Mouse (Mus musculus) embryonic facial prominence, embryonic 12.5 days (tissue): ENCODE data around the gene Ndufa6. TPM values are rescaled to one million over a fixed set of nuclear protein-coding genes. Genes with fewer than 3 reads are reported as not detected.
A peak's percentile ranks its signal among the peaks of the same experiment; 100 is the strongest.

Experiments used
- ATAC-seq: fragments of 200-750 bp; cut with Nextera tagmentation; 2 replicates; pipeline ENCODE4 v1.8.0; 2017; ENCODE audit not compliant: insufficient number of reproducible peaks, insufficient read depth, low FRiP score, low TSS enrichment
- H3K27ac ChIP-seq: fragments of 300-500 bp; sonication (generic); 2 replicates; pipeline ENCODE4 v1.5.1; 2016; ENCODE audit warnings: mild to moderate bottlenecking
- H3K27me3 ChIP-seq: fragments of 300-500 bp; sonication (generic); 2 replicates; pipeline ENCODE4 v1.6.1; 2016; ENCODE audit warnings: mild to moderate bottlenecking, moderate library complexity
- H3K36me3 ChIP-seq: fragments of 300-500 bp; sonication (generic); 2 replicates; pipeline ENCODE4 v1.6.1; 2016; ENCODE audit warnings: mild to moderate bottlenecking
- H3K4me1 ChIP-seq: fragments of 300-500 bp; sonication (generic); 2 replicates; pipeline ENCODE4 v1.6.1; 2016
- H3K4me2 ChIP-seq: fragments of 300-500 bp; sonication (generic); replicated peaks from 2 replicates; pipeline ENCODE4 v1.6.1; 2016; ENCODE audit warnings: mild to moderate bottlenecking, moderate library complexity
- H3K4me3 ChIP-seq: fragments of 300-500 bp; sonication (generic); 2 replicates; pipeline ENCODE4 v1.5.1; 2016; ENCODE audit warnings: mild to moderate bottlenecking
- H3K9ac ChIP-seq: fragments of 300-500 bp; sonication (generic); 2 replicates; pipeline ENCODE4 v1.6.1; 2016; ENCODE audit warnings: mild to moderate bottlenecking, moderate library complexity
- H3K9me3 ChIP-seq: fragments of 300-500 bp; sonication (generic); 2 replicates; pipeline ENCODE4 v1.6.1; 2016; ENCODE audit warnings: mild to moderate bottlenecking, moderate library complexity
- WGBS: fragments of 180-500 bp; shearing (Covaris S2); methylation state at CpG from one replicate; pipeline ENCODE4 v1.1.7; 2016; 5-methylcytosine and 5-hydroxymethylcytosine counted together
- polyA plus RNA-seq: library from polyadenylated mRNA; unstranded; fragments of >200 nt; fragmentation: Nextera tagmentation; extraction: Ambion mirVana; gene quantifications from 2 replicates; pipeline ENCODE4 v1.2.1, GENCODE M21; 2016

Ndufa6 gene
- polyA plus RNA-seq, 1 experiment from 2014 or later: 281 TPM

DNA sequence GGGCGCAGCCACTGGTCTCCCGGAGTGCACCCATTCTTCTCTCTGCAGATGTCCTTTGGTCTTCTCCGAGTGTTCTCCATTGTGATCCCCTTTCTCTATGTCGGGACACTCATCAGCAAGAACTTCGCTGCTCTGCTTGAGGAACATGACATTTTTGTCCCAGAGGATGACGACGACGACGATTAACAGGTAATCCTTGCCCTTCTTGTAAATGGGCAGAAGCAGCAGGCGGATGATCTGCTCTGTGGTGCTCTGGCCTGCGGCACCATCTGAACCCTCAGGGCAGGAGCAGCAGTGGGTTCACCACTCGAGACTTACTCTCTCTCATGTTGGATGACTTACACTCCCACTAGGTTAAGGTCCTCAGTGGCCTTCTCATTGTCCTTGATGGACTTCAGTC, 6.3 kb downstream of the Ndufa6 start:
- H3K4me1 ChIP-seq: peaks cover 15% of the 10 kb centered on the region
- ATAC-seq: no peak
- H3K4me2 ChIP-seq: no peak overlapping the region
- WGBS: 93% methylated on average over 12 of the region's 12 CpGs
- no peak overlapping the region for H3K9ac ChIP-seq
- H3K4me3 ChIP-seq: no peak overlapping the region
- H3K27ac ChIP-seq: no peak overlapping the region
- no peaks in the 10 kb centered on the region for H3K27me3 ChIP-seq
- H3K36me3 ChIP-seq: peaks cover 36% of the 10 kb centered on the region
- H3K9me3 ChIP-seq: no peaks in the 10 kb centered on the region

- H3K27ac ChIP-seq: no peak overlapping the region
- peaks cover 36% of the 10 kb centered on the region for H3K36me3 ChIP-seq
- peak overlapping the region; percentile 63 for H3K9ac ChIP-seq
- H3K27me3 ChIP-seq: no peaks in the 10 kb centered on the region
- peaks cover 13% of the 10 kb centered on the region for H3K4me1 ChIP-seq
- peak overlapping the region; percentile 60; the same call in 1 of the 2 replicates for H3K4me3 ChIP-seq
- WGBS: 80% methylated on average over 4 of the region's 4 CpGs
- H3K9me3 ChIP-seq: no peaks in the 10 kb centered on the region
- ATAC-seq: no peak
- H3K4me2 ChIP-seq: peak overlapping the region; percentile 89
These were observed 6.8 kb downstream of the Ndufa6 start for GRCm38 (mm10) chr15:82347303-82347676.

DNA sequence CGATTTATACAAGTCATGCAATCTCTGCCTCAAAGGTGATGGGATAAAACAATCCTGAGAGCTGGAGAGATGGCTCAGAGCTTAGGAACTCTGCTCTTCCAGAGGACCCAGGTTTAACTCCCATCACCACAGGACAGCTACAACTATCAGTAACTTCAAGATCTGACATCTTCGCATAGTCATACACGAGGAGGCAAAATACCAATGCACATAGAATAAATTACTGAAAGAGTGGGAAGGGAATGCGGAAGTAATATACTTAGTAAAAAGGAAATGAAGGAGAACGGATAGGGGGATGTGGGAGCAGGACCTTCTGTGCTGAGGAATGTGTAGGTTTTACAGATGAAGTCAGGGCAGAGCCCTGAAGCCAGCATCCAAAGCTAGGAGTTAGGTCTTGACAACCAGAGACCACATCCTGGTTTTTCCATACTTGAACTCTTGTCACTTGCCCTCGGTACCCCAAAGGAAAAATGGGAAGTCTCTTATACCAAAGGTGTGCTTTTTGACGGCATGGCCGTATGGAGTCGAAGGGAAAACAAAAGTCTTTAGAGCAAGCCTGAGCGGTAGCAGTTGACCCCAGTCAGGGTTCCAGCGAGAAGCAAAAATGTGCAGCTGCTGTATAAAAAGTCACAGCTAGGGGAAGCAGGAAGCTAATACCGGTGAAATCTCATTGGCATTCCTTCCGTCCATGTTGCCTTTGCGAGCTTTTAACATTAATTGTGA, 7.4 kb downstream of the Ndufa6 start:
- Histone ChIP-seq H3K4me3 (peak overlapping the region; percentile 60), H3K27ac (peak overlapping the region; percentile 76; the same call in 1 of the 2 replicates), H3K4me2 (peak overlapping the region; percentile 89), H3K4me1 (peaks cover 16% of the 10 kb centered on the region), H3K27me3 (no peaks in the 10 kb centered on the region), H3K36me3 (peaks cover 36% of the 10 kb centered on the region), H3K9ac (peak overlapping the region; percentile 63), H3K9me3 (no peaks in the 10 kb centered on the region)
- 62% methylated on average over 14 of the region's 14 CpGs for WGBS
- ATAC-seq: no peak

DNA sequence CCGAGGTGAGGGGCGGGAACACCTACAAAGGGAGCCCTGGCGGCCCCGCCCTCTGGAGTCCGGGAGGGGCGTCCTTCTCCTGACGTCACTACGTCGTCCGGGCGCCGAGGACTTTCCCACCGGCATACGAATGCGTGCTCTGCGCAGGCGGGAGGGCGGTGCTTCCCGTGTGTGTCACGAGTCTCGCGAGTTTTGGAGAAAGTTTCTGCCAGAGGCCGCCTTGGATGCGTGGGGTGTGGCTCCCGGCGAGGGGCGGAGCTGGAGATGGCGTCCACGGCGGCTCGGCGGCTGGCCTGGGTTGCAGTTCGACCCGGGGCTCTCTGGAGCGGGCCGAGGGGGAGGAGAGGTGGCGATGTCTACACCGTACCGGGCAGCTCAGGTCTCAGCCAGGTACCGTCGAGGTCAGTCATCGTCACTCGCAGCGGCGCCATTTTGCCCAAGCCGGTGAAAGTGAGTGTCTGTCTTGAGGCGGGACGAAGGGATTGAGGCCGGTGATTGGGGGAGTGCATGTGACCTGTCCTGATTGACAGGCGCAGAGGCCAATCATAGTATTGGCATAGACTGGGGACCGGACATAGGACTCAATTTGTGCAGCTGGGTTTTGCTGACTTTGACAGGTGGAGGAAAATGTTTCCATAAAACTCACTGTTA, 8.2 kb downstream of the Ndufa6 start:
- H3K4me3 ChIP-seq: peak overlapping the region; percentile 60
- H3K9ac ChIP-seq: peak overlapping the region; percentile 63
- peak; percentile 95 for ATAC-seq
- no peaks in the 10 kb centered on the region for H3K9me3 ChIP-seq
- peaks cover 21% of the 10 kb centered on the region for H3K4me1 ChIP-seq
- H3K36me3 ChIP-seq: peaks cover 33% of the 10 kb centered on the region
- H3K27ac ChIP-seq: peak overlapping the region; percentile 76; the same call in 1 of the 2 replicates
- H3K27me3 ChIP-seq: no peaks in the 10 kb centered on the region
- WGBS: under 1% methylated on average over 51 of the region's 51 CpGs
- peak overlapping the region; percentile 89 for H3K4me2 ChIP-seq

DNA sequence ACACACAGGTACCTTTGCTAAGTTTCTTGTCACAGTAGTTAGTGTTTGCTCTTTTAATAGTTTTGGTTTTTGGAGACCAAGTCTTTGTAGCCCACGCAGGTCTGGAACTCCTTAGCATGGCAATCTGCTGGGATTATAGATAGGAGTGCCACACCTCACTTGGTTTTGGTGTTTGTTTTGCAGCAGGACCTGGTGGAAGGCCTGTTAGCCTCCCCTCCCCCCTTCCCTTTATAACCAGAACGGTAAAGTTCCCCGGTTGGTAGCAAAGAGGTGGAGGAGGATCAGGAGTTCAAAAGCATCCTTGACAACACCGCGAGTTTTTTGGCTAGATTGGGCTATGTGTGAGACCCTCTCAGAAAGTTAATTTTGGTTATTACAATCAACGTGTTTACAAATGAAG, 9.2 kb downstream of the Ndufa6 start:
- ATAC-seq: no peak
- peaks cover 24% of the 10 kb centered on the region for H3K36me3 ChIP-seq
- no peak overlapping the region for H3K9ac ChIP-seq
- H3K4me3 ChIP-seq: no peak overlapping the region
- WGBS: 91% methylated on average over 6 of the region's 6 CpGs
- no peaks in the 10 kb centered on the region for H3K9me3 ChIP-seq
- H3K27ac ChIP-seq: no peak overlapping the region
- no peak overlapping the region for H3K4me2 ChIP-seq
- no peaks in the 10 kb centered on the region for H3K27me3 ChIP-seq
- H3K4me1 ChIP-seq: peaks cover 29% of the 10 kb centered on the region

DNA sequence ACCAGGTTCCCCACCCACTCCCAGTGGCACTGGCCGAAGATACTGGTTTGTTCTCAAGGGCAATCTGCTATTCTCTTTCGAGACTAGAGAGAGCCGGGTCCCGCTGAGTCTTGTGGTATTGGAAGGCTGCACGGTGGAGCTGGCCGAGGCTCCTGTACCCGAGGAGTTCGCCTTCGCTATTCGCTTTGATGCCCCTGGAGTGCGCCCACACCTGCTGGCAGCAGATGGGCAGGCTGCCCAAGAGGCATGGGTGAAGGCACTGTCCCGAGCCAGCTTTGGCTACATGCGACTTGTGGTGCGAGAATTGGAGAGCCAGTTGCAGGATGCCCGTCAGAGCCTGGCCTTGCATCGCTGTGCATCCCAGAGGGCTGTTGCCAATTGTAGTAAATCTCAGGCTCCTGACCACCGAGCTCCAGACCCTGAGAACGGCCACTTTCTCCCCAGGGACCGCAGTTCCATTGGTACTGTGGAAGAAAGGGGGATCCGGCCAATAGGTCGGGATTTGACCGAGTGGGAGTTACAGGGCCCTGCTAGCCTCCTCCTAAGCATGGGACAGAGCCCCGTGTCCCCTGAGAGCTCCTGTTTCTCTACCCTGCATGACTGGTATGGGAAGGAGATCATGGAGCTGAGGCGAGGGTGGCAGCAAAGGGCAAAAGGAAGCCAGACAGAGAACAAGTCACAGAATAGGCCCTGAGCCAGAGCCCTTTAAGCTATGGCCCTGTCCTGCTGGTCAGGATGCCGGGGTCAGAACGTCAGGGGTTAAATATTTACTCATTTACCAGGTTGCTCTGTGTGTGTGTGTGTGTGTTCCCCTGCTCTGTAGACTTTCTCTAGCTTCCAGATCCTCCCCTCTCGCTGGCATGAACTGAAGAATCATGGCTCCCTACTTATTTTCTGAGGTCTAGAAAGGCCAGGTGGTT, 10.5 kb downstream of the Ndufa6 start:
- H3K27ac ChIP-seq: no peak overlapping the region
- no peaks in the 10 kb centered on the region for H3K9me3 ChIP-seq
- no peak overlapping the region for H3K4me3 ChIP-seq
- WGBS: 89% methylated on average over 27 of the region's 27 CpGs
- H3K9ac ChIP-seq: no peak overlapping the region
- no peak for ATAC-seq
- H3K36me3 ChIP-seq: peaks cover 10% of the 10 kb centered on the region
- peaks cover 29% of the 10 kb centered on the region for H3K4me1 ChIP-seq
- no peaks in the 10 kb centered on the region for H3K27me3 ChIP-seq
- H3K4me2 ChIP-seq: no peak overlapping the region

DNA sequence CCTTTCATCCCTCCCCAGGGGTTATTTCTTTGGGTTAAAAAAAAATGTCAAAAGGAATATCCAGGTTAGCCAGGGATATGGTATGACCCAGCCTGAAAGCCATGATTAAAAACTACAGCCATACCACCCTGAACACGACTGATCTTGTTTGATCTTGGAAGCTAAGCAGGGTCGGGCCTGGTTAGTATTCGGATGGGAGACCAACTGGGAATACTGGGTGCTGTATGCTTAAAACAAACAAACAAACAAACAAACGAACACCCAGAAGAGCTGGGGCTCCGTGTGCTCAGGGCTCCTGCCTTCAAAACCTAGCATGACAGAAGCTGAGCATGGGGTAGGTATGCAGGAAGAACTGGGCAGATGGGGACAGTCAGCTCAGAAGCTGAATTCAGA, 11.6 kb downstream of the Ndufa6 start:
- no peak overlapping the region for H3K9ac ChIP-seq
- no peaks in the 10 kb centered on the region for H3K36me3 ChIP-seq
- H3K27ac ChIP-seq: 0 out of 2 replicates have a peak overlapping the region, but pooled peaks have one; percentile 67
- WGBS: 72% methylated on average over 5 of the region's 5 CpGs
- no peak for ATAC-seq
- no peaks in the 10 kb centered on the region for H3K9me3 ChIP-seq
- H3K4me1 ChIP-seq: peaks cover 33% of the 10 kb centered on the region
- H3K4me3 ChIP-seq: no peak overlapping the region
- H3K4me2 ChIP-seq: no peak overlapping the region
- H3K27me3 ChIP-seq: no peaks in the 10 kb centered on the region

DNA sequence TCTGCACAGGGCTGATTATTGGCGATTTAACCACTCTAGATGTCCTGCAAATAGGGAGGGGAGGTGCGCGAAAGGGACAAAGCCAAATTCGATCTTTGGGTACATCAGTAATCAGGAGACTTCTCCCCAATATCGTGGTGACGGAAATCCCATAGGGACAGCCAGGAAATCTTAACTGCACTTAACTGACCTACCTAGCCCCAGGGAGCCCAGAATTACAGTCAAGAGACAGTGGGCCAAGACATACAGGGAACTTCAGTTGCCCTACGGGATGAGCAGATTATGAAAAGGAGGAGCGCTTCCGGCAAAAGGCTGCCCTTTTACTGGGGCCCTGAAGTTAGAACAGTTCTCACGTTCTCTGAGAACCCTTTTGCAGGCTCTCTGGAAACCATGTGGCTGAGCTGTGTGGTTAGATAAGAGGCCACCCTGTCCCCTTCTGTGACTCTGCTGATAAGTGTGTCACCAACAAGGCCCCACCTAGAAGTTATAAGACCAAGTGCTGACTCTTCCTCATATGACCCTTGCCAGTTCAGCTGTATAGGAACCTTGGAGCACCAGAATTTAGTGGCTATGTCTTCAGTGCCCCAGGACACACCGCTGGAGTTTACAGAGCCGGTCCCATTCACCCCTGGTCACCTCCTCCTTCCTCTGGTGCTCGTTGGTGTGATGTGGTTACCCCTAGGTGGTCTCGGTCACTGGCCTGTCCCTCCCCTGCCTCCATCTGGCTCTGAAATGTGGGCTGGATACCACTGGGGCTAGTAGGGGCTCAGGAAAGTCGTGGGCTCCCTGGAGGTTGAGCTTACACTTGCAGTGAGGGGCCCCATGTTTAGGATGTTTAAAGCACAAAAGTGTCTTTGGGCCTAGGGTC, 12.2 kb downstream of the Ndufa6 start:
- H3K4me2 ChIP-seq: peak overlapping the region; percentile 76
- no peak for ATAC-seq
- H3K4me1 ChIP-seq: peaks cover 32% of the 10 kb centered on the region
- peak overlapping the region; percentile 67 for H3K27ac ChIP-seq
- peak overlapping the region; percentile 48 for H3K4me3 ChIP-seq
- 60% methylated on average over 15 of the region's 15 CpGs for WGBS
- no peaks in the 10 kb centered on the region for H3K36me3 ChIP-seq
- H3K9ac ChIP-seq: peak overlapping the region; percentile 79; the same call in 1 of the 2 replicates
- H3K27me3 ChIP-seq: no peaks in the 10 kb centered on the region
- no peaks in the 10 kb centered on the region for H3K9me3 ChIP-seq

DNA sequence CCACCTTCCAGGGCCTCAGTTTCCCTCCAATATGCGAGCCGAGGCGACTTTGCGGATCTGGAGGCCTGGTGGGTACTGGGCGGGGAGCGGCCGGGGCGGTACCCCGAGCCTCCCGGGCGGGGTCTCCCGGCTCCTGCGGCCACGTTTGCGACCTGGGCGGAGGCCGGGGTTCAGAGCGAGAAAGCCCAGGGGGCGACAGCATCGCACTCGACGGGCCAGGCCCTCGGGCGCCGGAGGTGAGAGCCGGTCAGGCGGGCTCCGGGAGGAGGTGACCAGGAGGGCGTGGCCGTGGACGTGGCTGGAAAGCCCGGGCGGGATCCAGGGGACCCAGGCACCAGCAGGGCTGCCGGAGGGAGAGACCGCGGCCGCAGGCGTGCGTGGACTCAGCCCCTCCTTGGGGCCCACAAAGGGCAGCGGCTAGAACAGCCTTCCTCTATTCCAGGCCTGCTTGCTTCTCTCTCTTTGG, 13.1 kb downstream of the Ndufa6 start:
- peak overlapping the region; percentile 76 for H3K4me2 ChIP-seq
- peaks cover 31% of the 10 kb centered on the region for H3K4me1 ChIP-seq
- peak overlapping the region; percentile 67 for H3K27ac ChIP-seq
- H3K36me3 ChIP-seq: peaks cover 4% of the 10 kb centered on the region; the same call in 1 of the 2 replicates
- WGBS: 2% methylated on average over 40 of the region's 40 CpGs
- H3K9ac ChIP-seq: peak overlapping the region; percentile 79
- no peak for ATAC-seq
- no peaks in the 10 kb centered on the region for H3K27me3 ChIP-seq
- H3K4me3 ChIP-seq: peak overlapping the region; percentile 48
- no peaks in the 10 kb centered on the region for H3K9me3 ChIP-seq

GRCm38 (mm10) chr15:82340414-82341035, 13.6 kb downstream of the Ndufa6 start:
- 39% methylated on average over 21 of the region's 21 CpGs for WGBS
- H3K4me1 ChIP-seq: peaks cover 31% of the 10 kb centered on the region
- H3K27me3 ChIP-seq: no peaks in the 10 kb centered on the region
- H3K36me3 ChIP-seq: peaks cover 7% of the 10 kb centered on the region; the same call in 1 of the 2 replicates
- peak overlapping the region; percentile 48 for H3K4me3 ChIP-seq
- peak overlapping the region; percentile 79 for H3K9ac ChIP-seq
- H3K4me2 ChIP-seq: peak overlapping the region; percentile 76
- ATAC-seq: no peak
- H3K9me3 ChIP-seq: no peaks in the 10 kb centered on the region
- H3K27ac ChIP-seq: peak overlapping the region; percentile 67
